Mouse (Mus musculus): ENCODE measurements around the gene Pop5. TPM values are rescaled to one million over a fixed set of nuclear protein-coding genes. Genes with fewer than 3 reads are reported as not detected.

The Pop5 gene
- polyA plus RNA-seq, 1 experiment from 2014 or later = 117 TPM

- Histone ChIP-seq H3K27ac (peak overlapping the region; percentile 77; the same call in 1 of the 2 replicates), H3K4me3 (peak overlapping the region; percentile 59), H3K27me3 (ENCODE audit: insufficient read depth, poor library complexity, severe bottlenecking) (peaks cover 26% of the 10 kb centered on the region), H3K9me3 (no peaks in the 10 kb centered on the region), H3K4me1 (peaks cover 20% of the 10 kb centered on the region), H3K36me3 (no peaks in the 10 kb centered on the region)
- no peak for DNase-seq (ENCODE audit: low spot score)
- 14% methylated on average over 23 of the region's 23 CpGs for WGBS
Observed at GRCm38 (mm10) chr5:115203735-115204561, 31.7 kb upstream of the Pop5 start.

DNA sequence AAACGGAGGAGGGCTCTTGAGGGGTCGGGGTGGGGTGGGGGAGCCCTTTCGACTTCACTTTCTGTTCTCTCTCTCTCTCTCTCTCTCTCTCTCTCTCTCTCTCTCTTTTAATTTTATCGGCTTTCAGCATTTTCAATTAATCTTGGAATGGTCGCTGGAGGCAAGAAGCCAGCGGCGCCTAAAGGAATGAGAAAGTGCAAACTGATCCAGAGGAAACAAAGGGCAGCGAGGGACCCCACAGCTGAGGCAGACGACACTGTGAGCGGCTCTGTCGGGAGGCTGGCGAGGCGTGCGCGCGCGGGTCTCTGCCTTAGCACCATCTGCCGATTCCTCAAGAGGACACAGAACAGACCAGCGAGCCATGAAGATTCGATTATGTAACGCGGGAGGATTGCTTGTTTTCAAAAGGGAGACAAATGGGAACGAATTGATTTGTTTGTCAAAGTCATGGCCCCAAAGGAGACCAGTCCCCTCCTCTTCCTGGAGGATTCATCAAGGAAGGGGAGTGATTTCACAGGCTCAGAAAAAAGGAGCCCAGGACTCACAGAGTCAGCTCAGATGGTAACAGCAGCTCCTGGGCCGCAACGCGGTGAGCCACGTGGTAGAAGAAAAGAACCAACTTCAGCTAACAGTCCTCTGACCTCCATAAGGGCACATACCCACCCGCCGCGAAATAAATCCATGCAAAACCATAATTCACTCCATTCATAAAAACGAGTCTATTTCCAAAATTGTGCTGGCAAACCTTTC lies 30.9 kb upstream of the Pop5 start:
- Histone ChIP-seq H3K4me1 (peaks cover 20% of the 10 kb centered on the region), H3K27me3 (ENCODE audit: insufficient read depth, poor library complexity, severe bottlenecking) (peaks cover 26% of the 10 kb centered on the region), H3K27ac (peak overlapping the region; percentile 77), H3K36me3 (no peaks in the 10 kb centered on the region), H3K4me3 (peak overlapping the region; percentile 59), H3K9me3 (no peaks in the 10 kb centered on the region)
- DNase-seq (ENCODE audit: low spot score) = no peak
- 4% methylated on average over 31 of the region's 31 CpGs for WGBS

GRCm38 (mm10) chr5:115207244-115207643 lies 28.4 kb upstream of the Pop5 start:
- H3K27me3 ChIP-seq (ENCODE audit: insufficient read depth, poor library complexity, severe bottlenecking) = peaks cover 26% of the 10 kb centered on the region
- no peak for DNase-seq (ENCODE audit: low spot score)
- no peak overlapping the region for H3K27ac ChIP-seq
- whole genome bisulfite sequencing = 48% methylated on average over 5 of the region's 5 CpGs
- H3K4me1 ChIP-seq = peaks cover 26% of the 10 kb centered on the region
- H3K9me3 ChIP-seq = no peaks in the 10 kb centered on the region
- H3K36me3 ChIP-seq = no peaks in the 10 kb centered on the region
- H3K4me3 ChIP-seq = no peak overlapping the region

DNA sequence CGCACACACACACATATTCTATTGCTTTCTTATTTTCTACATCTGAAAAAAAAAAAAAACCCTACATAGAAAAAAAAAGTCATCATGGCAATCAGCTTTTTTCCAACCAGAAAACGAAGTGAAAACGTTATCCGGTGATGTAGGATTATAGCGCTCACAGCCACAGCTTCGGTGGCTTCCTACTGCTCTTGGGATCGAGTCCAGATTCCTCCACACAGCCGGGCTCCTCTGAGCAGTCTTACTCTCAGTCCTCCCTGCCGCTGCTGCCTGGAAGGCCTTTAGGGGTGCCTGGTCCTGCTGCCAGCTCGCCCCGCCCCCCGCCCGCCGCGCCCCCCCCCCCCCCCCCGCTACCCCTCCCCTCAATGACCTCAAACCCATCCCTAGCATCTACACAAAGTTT lies 27.7 kb upstream of the Pop5 start:
- DNase-seq (ENCODE audit: low spot score) = no peak
- WGBS = 14% methylated on average over 9 of the region's 16 CpGs
- Histone ChIP-seq H3K27me3 (ENCODE audit: insufficient read depth, poor library complexity, severe bottlenecking) (peaks cover 32% of the 10 kb centered on the region), H3K4me1 (peaks cover 26% of the 10 kb centered on the region), H3K9me3 (no peaks in the 10 kb centered on the region), H3K4me3 (no peak overlapping the region), H3K36me3 (no peaks in the 10 kb centered on the region), H3K27ac (no peak overlapping the region)

GRCm38 (mm10) chr5:115208601-115209000 lies 27.0 kb upstream of the Pop5 start:
- H3K27me3 ChIP-seq (ENCODE audit: insufficient read depth, poor library complexity, severe bottlenecking) = peaks cover 29% of the 10 kb centered on the region
- DNase-seq (ENCODE audit: low spot score) = no peak
- 41% methylated on average over 5 of the region's 5 CpGs for WGBS
- H3K4me1 ChIP-seq = peaks cover 26% of the 10 kb centered on the region
- no peaks in the 10 kb centered on the region for H3K9me3 ChIP-seq
- H3K4me3 ChIP-seq = no peak overlapping the region
- H3K36me3 ChIP-seq = no peaks in the 10 kb centered on the region
- H3K27ac ChIP-seq = no peak overlapping the region

DNA sequence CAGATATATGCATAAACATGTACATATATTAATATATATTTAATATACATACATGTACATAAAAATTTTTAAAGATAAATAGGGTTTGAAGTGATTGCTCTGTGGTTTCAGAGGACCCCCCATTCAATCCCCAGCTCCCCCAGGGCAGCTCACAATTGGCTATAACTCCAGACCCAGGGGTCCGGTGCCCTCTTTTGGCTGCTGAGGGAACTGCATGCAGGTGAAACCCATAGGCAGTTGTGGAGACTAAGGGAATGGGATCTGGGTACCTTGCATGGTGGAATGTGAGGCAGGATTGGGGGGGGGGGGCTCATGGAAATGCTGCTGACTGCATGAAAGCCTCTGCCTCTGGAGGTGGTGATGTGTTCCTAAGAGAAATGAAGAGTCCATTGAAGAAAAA lies 25.3 kb upstream of the Pop5 start:
- Histone ChIP-seq H3K4me3 (no peak overlapping the region), H3K27me3 (ENCODE audit: insufficient read depth, poor library complexity, severe bottlenecking) (peaks cover 27% of the 10 kb centered on the region), H3K9me3 (no peaks in the 10 kb centered on the region), H3K27ac (no peak overlapping the region), H3K36me3 (no peaks in the 10 kb centered on the region), H3K4me1 (peaks cover 16% of the 10 kb centered on the region)
- no peak for DNase-seq (ENCODE audit: low spot score)
- 3% methylated on average over 1 of the region's 1 CpGs for WGBS

GRCm38 (mm10) chr5:115212451-115212850 lies 23.2 kb upstream of the Pop5 start:
- H3K27ac ChIP-seq = no peak overlapping the region
- WGBS = 85% methylated on average over 9 of the region's 9 CpGs
- no peaks in the 10 kb centered on the region for H3K36me3 ChIP-seq
- no peak for DNase-seq (ENCODE audit: low spot score)
- H3K27me3 ChIP-seq (ENCODE audit: insufficient read depth, poor library complexity, severe bottlenecking) = peaks cover 33% of the 10 kb centered on the region
- H3K9me3 ChIP-seq = no peaks in the 10 kb centered on the region
- no peak overlapping the region for H3K4me3 ChIP-seq
- peaks cover 21% of the 10 kb centered on the region for H3K4me1 ChIP-seq

GRCm38 (mm10) chr5:115212861-115213260 lies 22.8 kb upstream of the Pop5 start:
- no peak overlapping the region for H3K27ac ChIP-seq
- H3K4me1 ChIP-seq = peaks cover 21% of the 10 kb centered on the region
- no peak for DNase-seq (ENCODE audit: low spot score)
- WGBS = 52% methylated on average over 4 of the region's 4 CpGs
- H3K27me3 ChIP-seq (ENCODE audit: insufficient read depth, poor library complexity, severe bottlenecking) = peaks cover 33% of the 10 kb centered on the region
- no peaks in the 10 kb centered on the region for H3K36me3 ChIP-seq
- no peak overlapping the region for H3K4me3 ChIP-seq
- no peaks in the 10 kb centered on the region for H3K9me3 ChIP-seq

DNA sequence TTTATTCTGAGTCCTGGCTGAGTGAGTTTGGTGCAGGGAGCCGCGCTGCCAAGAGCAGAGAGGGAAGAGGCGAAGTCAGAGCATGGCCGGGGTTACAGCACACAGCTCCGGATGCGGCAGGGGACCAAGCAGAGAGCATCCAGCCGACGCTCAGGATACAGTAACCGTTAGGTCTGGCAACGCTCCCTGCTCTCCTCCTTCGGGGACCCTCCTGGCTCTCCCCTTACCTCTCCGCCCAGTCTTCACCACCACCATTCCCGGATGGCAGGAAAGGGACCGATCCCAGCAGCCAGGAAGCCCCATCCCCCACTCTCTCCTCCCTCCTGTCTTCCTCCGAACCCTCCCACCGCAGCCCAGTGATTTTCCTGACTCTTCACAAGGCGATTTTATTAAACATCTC lies 20.8 kb upstream of the Pop5 start:
- Histone ChIP-seq H3K27ac (peak overlapping the region; percentile 85), H3K36me3 (no peaks in the 10 kb centered on the region), H3K27me3 (ENCODE audit: insufficient read depth, poor library complexity, severe bottlenecking) (peaks cover 33% of the 10 kb centered on the region), H3K4me3 (peak overlapping the region; percentile 59), H3K9me3 (no peaks in the 10 kb centered on the region), H3K4me1 (peaks cover 17% of the 10 kb centered on the region)
- WGBS = under 1% methylated on average over 17 of the region's 17 CpGs
- DNase-seq (ENCODE audit: low spot score) = no peak

DNA sequence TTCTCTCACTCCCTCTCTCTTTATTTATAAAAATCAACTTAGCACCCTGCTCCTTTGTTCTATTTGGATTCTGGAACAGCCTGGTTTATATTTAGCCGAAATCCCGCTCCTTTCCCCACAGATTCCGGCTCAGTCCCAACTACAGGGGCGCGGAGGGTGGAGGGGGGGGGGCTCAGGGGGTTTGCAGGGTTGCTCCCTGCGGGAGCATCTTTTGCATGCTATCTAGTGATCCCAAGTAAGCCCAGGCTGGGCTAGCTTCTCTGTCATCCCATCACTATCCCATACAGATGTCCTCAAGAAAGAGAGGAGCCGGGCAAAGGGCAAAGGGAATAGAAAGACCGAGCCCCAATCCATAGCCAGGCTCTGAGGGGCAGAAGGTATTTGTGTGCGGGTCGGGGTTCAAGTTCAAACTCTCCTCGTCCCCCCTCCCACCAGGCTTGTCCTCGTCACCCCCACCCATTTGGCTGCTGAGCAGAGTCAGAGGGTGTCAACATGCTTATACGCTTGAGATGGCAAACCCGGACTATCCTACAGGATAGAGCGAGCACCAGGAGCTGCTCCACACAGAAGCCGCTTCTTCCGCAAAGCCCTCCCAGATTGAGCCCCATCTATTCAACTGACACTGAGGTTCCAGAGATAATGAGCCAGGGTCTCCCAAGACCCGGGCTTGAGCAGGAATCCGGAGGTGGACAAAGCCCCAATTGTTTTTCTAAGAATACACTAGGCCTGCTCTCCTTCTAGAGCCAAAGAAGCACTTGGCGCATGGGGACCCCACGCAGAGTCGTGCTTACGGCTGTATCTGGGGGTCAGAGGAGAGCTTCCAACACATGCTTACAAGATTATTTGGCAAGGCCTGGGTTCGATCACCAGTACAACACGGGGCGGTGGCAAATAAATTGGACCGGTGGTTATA lies 20.1 kb upstream of the Pop5 start:
- WGBS = 17% methylated on average over 27 of the region's 27 CpGs
- Histone ChIP-seq H3K27ac (peak overlapping the region; percentile 85), H3K4me1 (peaks cover 17% of the 10 kb centered on the region), H3K27me3 (ENCODE audit: insufficient read depth, poor library complexity, severe bottlenecking) (peaks cover 33% of the 10 kb centered on the region), H3K4me3 (peak overlapping the region; percentile 59), H3K9me3 (no peaks in the 10 kb centered on the region), H3K36me3 (no peaks in the 10 kb centered on the region)
- DNase-seq (ENCODE audit: low spot score) = no peak

DNA sequence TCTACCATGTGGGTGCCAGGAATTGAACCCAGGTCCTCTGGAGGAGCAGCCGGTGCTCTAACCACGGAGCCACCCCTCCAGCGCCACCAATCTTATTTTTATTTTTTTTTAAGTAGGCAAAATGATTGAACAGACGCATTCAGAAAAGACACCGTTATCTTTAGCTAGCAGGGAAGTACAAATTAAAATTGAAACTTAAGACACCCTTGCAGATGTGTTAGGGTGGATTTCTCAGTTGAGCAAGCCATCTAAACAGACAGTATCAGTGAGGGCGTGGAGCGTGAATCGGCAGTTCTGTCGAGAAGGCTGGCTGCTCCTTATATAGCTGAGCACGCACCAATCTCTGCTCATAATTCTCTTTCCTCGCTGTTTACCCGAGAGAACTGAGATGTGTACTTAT lies 17.6 kb upstream of the Pop5 start:
- peaks cover 23% of the 10 kb centered on the region for H3K4me1 ChIP-seq
- WGBS = 87% methylated on average over 12 of the region's 12 CpGs
- peaks cover 32% of the 10 kb centered on the region for H3K27me3 ChIP-seq (ENCODE audit: insufficient read depth, poor library complexity, severe bottlenecking)
- H3K9me3 ChIP-seq = no peaks in the 10 kb centered on the region
- DNase-seq (ENCODE audit: low spot score) = no peak
- no peak overlapping the region for H3K4me3 ChIP-seq
- no peaks in the 10 kb centered on the region for H3K36me3 ChIP-seq
- H3K27ac ChIP-seq = no peak overlapping the region

- no peak overlapping the region for H3K27ac ChIP-seq
- peaks cover 15% of the 10 kb centered on the region; the same call in 1 of the 2 replicates for H3K4me1 ChIP-seq
Observed at GRCm38 (mm10) chr5:115220931-115221640, 14.6 kb upstream of the Pop5 start.

More at GRCm38 (mm10) chr5:115220931-115221640, 14.6 kb upstream of the Pop5 start:
- peaks cover 14% of the 10 kb centered on the region for H3K27me3 ChIP-seq (ENCODE audit: insufficient read depth, poor library complexity, severe bottlenecking)
- no peak overlapping the region for H3K4me3 ChIP-seq
- H3K9me3 ChIP-seq = no peaks in the 10 kb centered on the region
- 40% methylated on average over 13 of the region's 13 CpGs for WGBS
- H3K36me3 ChIP-seq = no peaks in the 10 kb centered on the region
- no peak for DNase-seq (ENCODE audit: low spot score)
